Mouse (Mus musculus): ENCODE data around the gene Ccdc171. TPM values are rescaled to one million over a fixed set of nuclear protein-coding genes. Genes with fewer than 3 reads are reported as not detected.

Ccdc171 gene
- polyA plus RNA-seq, 1 experiment: 0.62 TPM

DNA sequence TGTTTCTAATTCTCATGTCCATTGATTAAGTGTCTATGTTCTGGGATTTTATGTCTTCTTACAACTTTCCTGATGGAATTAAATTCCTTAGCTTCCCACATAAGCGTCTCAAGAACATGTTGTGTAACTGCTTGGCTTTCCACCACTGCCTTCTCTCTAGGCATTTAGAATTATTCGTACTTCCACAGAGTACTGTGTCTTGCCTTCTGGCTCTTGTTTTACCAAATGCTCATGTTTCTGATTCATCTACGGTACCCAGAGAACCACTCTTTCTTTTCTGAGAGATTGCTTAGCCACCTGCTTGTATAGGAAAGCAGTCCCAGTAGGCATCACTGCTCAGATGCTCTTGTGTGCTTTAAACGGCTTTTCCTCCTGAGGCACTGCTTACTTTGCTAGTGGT, 151.1 kb downstream of the Ccdc171 start:
- Histone ChIP-seq H3K4me1 (no peaks in the 10 kb centered on the region), H3K36me3 (replicated peaks; ENCODE audit: low read length) (no peaks in the 10 kb centered on the region), H3K27me3 (replicated peaks) (no peaks in the 10 kb centered on the region), H3K9me3 (peaks cover 9% of the 10 kb centered on the region), H3K4me3 (replicated peaks) (no peak overlapping the region)
- TF ChIP-seq GATA1 (IDR thresholded peaks at IDR 0.05; ENCODE audit: borderline replicate concordance, low read length) (no peak), FLI1 (IDR thresholded peaks at IDR 0.05; ENCODE audit: low read length) (no peak)

DNA sequence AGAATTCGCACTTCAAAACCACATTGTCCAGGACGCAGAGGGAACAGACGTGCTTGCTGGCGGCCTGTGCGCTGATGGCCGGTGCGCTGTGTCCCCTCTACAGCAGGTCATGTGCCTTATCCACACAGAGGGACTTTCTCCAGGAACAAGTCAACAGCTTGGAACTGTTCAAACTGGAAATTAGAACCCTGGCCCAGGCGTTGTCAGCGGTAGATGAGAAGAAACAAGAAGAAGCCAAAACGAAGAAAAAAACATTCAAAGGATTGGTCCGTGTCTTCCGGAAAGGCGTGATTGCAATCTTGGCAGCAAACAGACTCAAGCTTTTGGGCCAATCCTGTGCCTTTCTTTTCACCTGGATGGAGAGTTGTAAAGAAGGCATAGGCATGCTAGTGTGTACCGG, 155.7 kb downstream of the Ccdc171 start:
- no peaks in the 10 kb centered on the region for H3K36me3 ChIP-seq (replicated peaks; ENCODE audit: low read length)
- H3K4me1 ChIP-seq: no peaks in the 10 kb centered on the region
- no peaks in the 10 kb centered on the region for H3K27me3 ChIP-seq (replicated peaks)
- H3K9me3 ChIP-seq: 0 out of 2 replicates have a peak, but pooled peaks cover under 1% of the 10 kb centered on the region
- no peak overlapping the region for H3K4me3 ChIP-seq (replicated peaks)
- TF ChIP-seq FLI1 (IDR thresholded peaks at IDR 0.05; ENCODE audit: low read length) (no peak), GATA1 (IDR thresholded peaks at IDR 0.05; ENCODE audit: borderline replicate concordance, low read length) (no peak)

GRCm38 (mm10) chr4:83682866-83683265, 157.5 kb downstream of the Ccdc171 start:
- TF ChIP-seq GATA1 (IDR thresholded peaks at IDR 0.05; ENCODE audit: borderline replicate concordance, low read length) (no peak), FLI1 (IDR thresholded peaks at IDR 0.05; ENCODE audit: low read length) (no peak)
- no peak overlapping the region for H3K4me3 ChIP-seq (replicated peaks)
- H3K36me3 ChIP-seq (replicated peaks; ENCODE audit: low read length): no peaks in the 10 kb centered on the region
- H3K4me1 ChIP-seq: no peaks in the 10 kb centered on the region
- no peaks in the 10 kb centered on the region for H3K27me3 ChIP-seq (replicated peaks)
- H3K9me3 ChIP-seq: no peaks in the 10 kb centered on the region

DNA sequence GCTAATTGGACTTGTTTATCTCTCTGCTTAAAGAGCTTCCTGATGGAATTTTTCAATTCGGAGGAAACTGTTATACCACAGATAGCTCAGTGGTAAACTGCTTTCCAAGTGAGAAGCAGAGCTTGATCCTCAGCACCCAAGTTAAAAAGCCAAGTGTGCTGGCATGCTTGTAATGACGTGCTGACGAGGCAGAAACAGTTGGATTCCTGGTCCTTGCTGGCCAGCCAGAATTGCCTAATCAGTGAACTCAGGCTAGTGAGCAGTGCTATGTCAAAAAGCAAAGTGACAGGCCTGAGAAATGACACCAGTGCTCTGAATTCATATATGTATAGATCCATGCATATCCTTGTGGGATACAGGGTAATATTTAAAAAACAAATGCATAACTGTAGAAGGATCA, 174.8 kb downstream of the Ccdc171 start:
- TF ChIP-seq FLI1 (IDR thresholded peaks at IDR 0.05; ENCODE audit: low read length) (no peak), GATA1 (IDR thresholded peaks at IDR 0.05; ENCODE audit: borderline replicate concordance, low read length) (no peak)
- H3K9me3 ChIP-seq: no peaks in the 10 kb centered on the region; the same call in 1 of the 2 replicates
- H3K36me3 ChIP-seq (replicated peaks; ENCODE audit: low read length): no peaks in the 10 kb centered on the region
- no peak overlapping the region for H3K4me3 ChIP-seq (replicated peaks)
- H3K27me3 ChIP-seq (replicated peaks): no peaks in the 10 kb centered on the region
- no peaks in the 10 kb centered on the region for H3K4me1 ChIP-seq

DNA sequence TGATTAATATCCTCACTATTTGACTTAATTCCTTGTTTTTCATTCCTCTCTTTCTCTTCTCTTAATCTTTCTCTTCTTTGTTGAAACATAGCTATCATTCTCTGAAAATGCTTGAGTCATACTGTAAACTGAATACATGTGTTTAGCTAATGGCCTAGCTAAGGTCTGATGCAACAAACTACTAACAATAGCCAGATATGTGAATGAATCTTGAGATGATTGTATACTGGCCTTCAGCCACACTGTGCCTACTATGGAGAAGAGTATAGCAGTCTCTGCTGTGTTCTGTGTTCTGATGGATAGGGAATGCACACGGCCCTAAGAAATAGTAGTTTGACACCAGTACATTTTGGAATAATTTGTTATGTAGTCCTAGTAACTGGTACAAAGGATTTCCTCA, 191.7 kb downstream of the Ccdc171 start:
- no peaks in the 10 kb centered on the region for H3K9me3 ChIP-seq
- no peaks in the 10 kb centered on the region for H3K4me1 ChIP-seq
- TF ChIP-seq FLI1 (IDR thresholded peaks at IDR 0.05; ENCODE audit: low read length) (no peak), GATA1 (IDR thresholded peaks at IDR 0.05; ENCODE audit: borderline replicate concordance, low read length) (no peak)
- H3K4me3 ChIP-seq (replicated peaks): no peak overlapping the region
- H3K36me3 ChIP-seq (replicated peaks; ENCODE audit: low read length): no peaks in the 10 kb centered on the region
- H3K27me3 ChIP-seq (replicated peaks): no peaks in the 10 kb centered on the region

DNA sequence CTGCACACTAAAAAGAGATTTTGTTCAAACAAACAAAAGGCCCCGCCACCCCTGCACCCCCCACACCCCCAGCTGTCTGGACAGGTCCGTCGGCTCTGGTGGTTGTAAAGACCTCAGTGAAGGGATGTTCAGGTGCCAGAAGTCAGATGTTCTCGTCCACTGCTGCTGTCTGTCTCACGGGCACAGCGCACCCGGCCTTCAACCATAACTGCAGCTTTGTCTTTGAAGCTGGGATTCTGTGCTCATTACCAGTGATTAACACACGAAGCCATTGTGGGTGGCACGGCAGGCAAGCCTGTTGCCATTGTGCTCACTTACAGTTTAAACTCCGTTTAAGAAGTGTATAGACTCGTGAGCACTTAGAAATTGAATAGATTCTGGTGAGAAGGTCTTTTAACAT, 194.5 kb downstream of the Ccdc171 start:
- no peaks in the 10 kb centered on the region for H3K9me3 ChIP-seq
- H3K4me1 ChIP-seq: no peaks in the 10 kb centered on the region
- no peak overlapping the region for H3K4me3 ChIP-seq (replicated peaks)
- no peak for TF ChIP-seq FLI1 (IDR thresholded peaks at IDR 0.05; ENCODE audit: low read length)
- no peak for TF ChIP-seq GATA1 (IDR thresholded peaks at IDR 0.05; ENCODE audit: borderline replicate concordance, low read length)
- no peaks in the 10 kb centered on the region for H3K36me3 ChIP-seq (replicated peaks; ENCODE audit: low read length)
- H3K27me3 ChIP-seq (replicated peaks): no peaks in the 10 kb centered on the region

DNA sequence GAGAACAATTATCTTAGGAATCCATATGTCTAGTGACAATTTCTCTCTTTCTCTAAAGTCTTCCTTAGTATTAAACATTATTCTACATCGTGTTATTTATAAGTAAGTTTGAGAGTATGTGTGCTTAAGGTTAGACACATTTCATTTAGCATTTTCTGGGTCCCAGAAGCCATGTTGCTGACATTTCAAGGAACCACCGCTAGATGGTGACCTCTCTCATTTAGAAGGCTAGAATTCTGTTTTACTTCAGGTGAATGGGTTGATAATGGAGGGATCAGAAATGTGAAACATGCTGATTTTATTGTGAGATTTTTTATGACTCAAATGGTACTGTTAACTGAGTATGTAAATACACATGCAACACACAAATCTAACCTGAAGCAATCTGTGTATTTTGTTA, 199.8 kb downstream of the Ccdc171 start:
- TF ChIP-seq GATA1 (IDR thresholded peaks at IDR 0.05; ENCODE audit: borderline replicate concordance, low read length): no peak
- TF ChIP-seq FLI1 (IDR thresholded peaks at IDR 0.05; ENCODE audit: low read length): no peak

DNA sequence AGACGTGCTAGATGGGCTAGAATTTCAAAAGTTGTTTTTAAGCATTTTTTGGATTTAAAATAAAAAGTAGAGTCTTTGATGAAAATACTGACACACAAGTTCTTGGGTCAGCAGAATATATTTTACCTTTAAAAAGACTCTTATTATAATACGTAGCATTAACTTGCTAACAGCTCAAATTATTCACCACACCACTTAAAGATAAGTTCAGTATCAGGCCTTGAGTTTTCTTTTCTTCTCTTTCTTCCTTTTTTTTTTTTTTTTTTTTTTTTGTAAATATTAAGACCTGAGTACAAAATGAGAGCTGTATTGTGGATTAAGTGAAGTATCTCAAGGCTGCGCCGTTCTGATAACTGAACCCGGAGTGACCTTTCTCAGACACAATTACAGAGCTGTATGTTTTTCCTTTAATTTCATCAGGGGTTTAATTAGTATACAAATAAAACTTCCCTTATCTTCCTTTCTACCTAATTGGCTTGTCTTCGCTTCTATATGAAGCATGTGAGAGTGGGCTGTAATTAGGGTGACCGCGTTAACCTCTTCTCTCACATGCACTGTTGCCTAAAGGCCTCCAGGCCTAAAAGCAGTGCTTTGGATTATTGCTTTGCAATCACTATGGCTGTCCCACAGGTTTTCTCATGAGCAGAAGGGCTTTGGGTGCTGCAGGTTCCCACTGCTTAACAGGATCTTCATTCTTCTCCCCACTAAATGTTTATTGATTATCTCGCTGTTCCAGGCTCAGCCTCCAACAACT, 214.0 kb downstream of the Ccdc171 start:
- Histone ChIP-seq H3K9me3 (no peaks in the 10 kb centered on the region), H3K4me3 (replicated peaks) (no peak overlapping the region), H3K36me3 (replicated peaks; ENCODE audit: low read length) (no peaks in the 10 kb centered on the region), H3K4me1 (no peaks in the 10 kb centered on the region), H3K27me3 (replicated peaks) (no peaks in the 10 kb centered on the region)
- TF ChIP-seq GATA1 (IDR thresholded peaks at IDR 0.05; ENCODE audit: borderline replicate concordance, low read length) (no peak), FLI1 (IDR thresholded peaks at IDR 0.05; ENCODE audit: low read length) (no peak)

More for the DNA sequence above, 199.8 kb downstream of the Ccdc171 start:
- peaks cover 5% of the 10 kb centered on the region for H3K4me1 ChIP-seq
- no peaks in the 10 kb centered on the region for H3K27me3 ChIP-seq (replicated peaks)
- H3K4me3 ChIP-seq (replicated peaks): no peak overlapping the region
- no peaks in the 10 kb centered on the region for H3K36me3 ChIP-seq (replicated peaks; ENCODE audit: low read length)
- H3K9me3 ChIP-seq: no peaks in the 10 kb centered on the region

- Histone ChIP-seq H3K36me3 (replicated peaks; ENCODE audit: low read length) (no peaks in the 10 kb centered on the region), H3K9me3 (no peaks in the 10 kb centered on the region), H3K4me3 (replicated peaks) (no peak overlapping the region), H3K4me1 (no peaks in the 10 kb centered on the region), H3K27me3 (replicated peaks) (no peaks in the 10 kb centered on the region)
- no peak for TF ChIP-seq GATA1 (IDR thresholded peaks at IDR 0.05; ENCODE audit: borderline replicate concordance, low read length)
- no peak for TF ChIP-seq FLI1 (IDR thresholded peaks at IDR 0.05; ENCODE audit: low read length)
Observed at GRCm38 (mm10) chr4:83739891-83740277, 214.5 kb downstream of the Ccdc171 start.

DNA sequence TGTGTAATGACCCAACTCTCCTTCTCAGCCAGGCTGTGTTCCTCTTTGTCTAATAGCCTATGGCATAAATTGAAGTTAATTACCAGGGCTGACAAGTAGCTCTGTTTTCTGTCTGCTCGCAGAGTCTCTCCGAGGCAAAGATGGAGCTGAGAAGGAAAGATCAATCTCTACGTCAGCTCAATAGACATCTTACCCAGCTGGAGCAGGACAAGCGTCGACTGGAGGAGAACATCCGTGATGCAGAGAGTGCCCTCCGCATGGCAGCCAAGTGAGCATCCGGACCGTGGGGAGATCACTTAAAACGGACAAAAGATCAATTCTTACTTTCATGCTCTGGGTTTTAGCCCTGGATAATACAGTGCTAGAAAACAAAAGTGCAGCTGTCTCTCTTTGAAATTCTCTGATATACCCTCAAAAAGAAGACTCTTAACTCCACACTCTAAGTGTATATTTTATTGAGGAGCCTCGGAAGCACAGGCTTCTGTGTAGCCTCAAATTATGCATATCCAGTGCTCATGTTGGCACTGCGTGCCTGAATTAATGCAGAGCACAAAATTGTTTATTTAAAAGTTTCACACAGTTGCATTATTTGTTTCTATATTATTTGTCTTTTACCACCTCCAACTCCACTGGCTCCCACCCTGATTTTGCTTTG, 217.6 kb downstream of the Ccdc171 start:
- no peaks in the 10 kb centered on the region for H3K36me3 ChIP-seq (replicated peaks; ENCODE audit: low read length)
- TF ChIP-seq FLI1 (IDR thresholded peaks at IDR 0.05; ENCODE audit: low read length) (no peak), GATA1 (IDR thresholded peaks at IDR 0.05; ENCODE audit: borderline replicate concordance, low read length) (no peak)

More for the DNA sequence above, 217.6 kb downstream of the Ccdc171 start:
- no peaks in the 10 kb centered on the region for H3K27me3 ChIP-seq (replicated peaks)
- no peaks in the 10 kb centered on the region for H3K4me1 ChIP-seq
- H3K9me3 ChIP-seq: no peaks in the 10 kb centered on the region
- no peak overlapping the region for H3K4me3 ChIP-seq (replicated peaks)
